Mouse (Mus musculus) lung, postnatal 0 days (tissue): ENCODE results near the gene Hist1h3a. TPM values are rescaled to one million over a fixed set of nuclear protein-coding genes. Genes with fewer than 3 reads are reported as not detected.
"Not testable (repeated sequence)": the region's sequence is repeated elsewhere in the genome, so short reads cannot be mapped to it uniquely, and the experiment has no call there.

ENCODE experiments used
- ATAC-seq: fragments of 200-750 bp; cut with Nextera tagmentation; 2 replicates; pipeline ENCODE4 v1.8.0; 2017; ENCODE audit warnings: moderate library complexity
- DNase-seq: peaks from one replicate; pipeline ENCODE4 v3.0.0-alpha.2; 2016; ENCODE audit warnings: low spot score
- H3K27ac ChIP-seq: fragments of 300-500 bp; sonication (generic); 2 replicates; pipeline ENCODE4 v1.5.1; 2014; ENCODE audit warnings: antibody characterized with exemption, mild to moderate bottlenecking, low read length, mixed read lengths
- H3K27me3 ChIP-seq: fragments of 300-500 bp; sonication (generic); replicated peaks from 2 replicates; pipeline ENCODE4 v1.6.1; 2014; ENCODE audit warnings: low read length, mixed read lengths; ENCODE audit not compliant: insufficient read depth
- H3K36me3 ChIP-seq: fragments of 300-500 bp; sonication (generic); 2 replicates; pipeline ENCODE4 v1.6.1; 2014; ENCODE audit warnings: low read length, mixed read lengths; ENCODE audit not compliant: insufficient read depth
- H3K4me1 ChIP-seq: fragments of 300-500 bp; sonication (generic); 2 replicates; pipeline ENCODE4 v1.6.1; 2014; ENCODE audit warnings: antibody characterized with exemption, low read depth, low read length, mixed read lengths; ENCODE audit not compliant: insufficient read depth
- H3K4me2 ChIP-seq: fragments of 300-500 bp; sonication (generic); replicated peaks from 2 replicates; pipeline ENCODE4 v1.6.1; 2014; ENCODE audit warnings: low read depth, mild to moderate bottlenecking, low read length, moderate library complexity, mixed read lengths
- H3K4me3 ChIP-seq: fragments of 300-500 bp; sonication (generic); 2 replicates; pipeline ENCODE4 v1.5.1; 2014; ENCODE audit warnings: low read depth, low read length
- H3K9ac ChIP-seq: fragments of 300-500 bp; sonication (generic); replicated peaks from 2 replicates; pipeline ENCODE4 v1.6.1; 2014; ENCODE audit warnings: low read depth, mild to moderate bottlenecking
- H3K9me3 ChIP-seq: fragments of 300-500 bp; sonication (generic); 2 replicates; pipeline ENCODE4 v1.6.1; 2016; ENCODE audit warnings: low read length, mixed read lengths
- CTCF ChIP-seq: IDR thresholded peaks from 2 replicates; pipeline ENCODE4 v1.5.1; 2016; ENCODE audit warnings: antibody characterized with exemption, mild to moderate bottlenecking
- EP300 ChIP-seq: IDR thresholded peaks from 2 replicates; pipeline ENCODE4 v1.6.1; 2016; ENCODE audit warnings: antibody characterized with exemption, mild to moderate bottlenecking, control low read depth
- WGBS: fragments of 180-500 bp; shearing (Covaris S2); extraction: QIAGEN DNeasy Blood & Tissue Kit; methylation state at CpG from one replicate; pipeline ENCODE4 v1.1.7; 2014; 5-methylcytosine and 5-hydroxymethylcytosine counted together
- polyA plus RNA-seq: library from polyadenylated mRNA; unstranded; fragments of >200 nt; fragmentation: Nextera tagmentation; extraction: Ambion mirVana; gene quantifications from 2 replicates; pipeline ENCODE4 v1.2.1, GENCODE M21; 2015

The Hist1h3a gene
- polyA plus RNA-seq, 1 experiment from 2014 or later: 1.7 TPM

DNA sequence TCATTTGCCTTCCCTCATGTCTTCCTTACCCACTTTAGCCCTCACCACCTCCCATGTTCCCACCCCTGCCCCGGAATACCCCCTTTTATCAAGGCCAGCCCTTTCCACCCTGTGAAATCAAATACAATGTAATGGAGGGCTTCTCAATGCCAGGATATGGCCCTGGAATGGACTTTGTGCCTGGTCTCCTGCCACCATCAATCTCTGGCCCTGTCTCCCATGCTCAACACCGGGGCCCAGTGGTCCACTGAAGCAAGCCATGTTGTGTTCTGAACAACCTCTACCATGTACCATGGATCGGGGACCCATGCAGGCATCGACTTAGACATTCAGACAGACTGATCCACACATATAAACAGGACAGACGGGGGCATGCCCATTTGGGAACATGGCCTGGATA, 32.5 kb downstream of the Hist1h3a start:
- TF ChIP-seq EP300: no peak
- no peak for TF ChIP-seq CTCF

GRCm38 (mm10) chr13:23729192-23729525, 33.0 kb downstream of the Hist1h3a start:
- Histone ChIP-seq H3K4me2 (no peak overlapping the region), H3K27me3 (no peaks in the 10 kb centered on the region), H3K4me1 (0 out of 2 replicates have a peak, but pooled peaks cover 3% of the 10 kb centered on the region), H3K4me3 (no peak overlapping the region), H3K36me3 (no peaks in the 10 kb centered on the region), H3K27ac (no peak overlapping the region), H3K9me3 (no peaks in the 10 kb centered on the region), H3K9ac (no peak overlapping the region)
- TF ChIP-seq CTCF (no peak), EP300 (no peak)
- WGBS: 89% methylated on average over 9 of the region's 9 CpGs
- DNase-seq (no peak), ATAC-seq (no peak)

More for the DNA sequence above, 32.5 kb downstream of the Hist1h3a start:
- H3K27ac ChIP-seq: no peak overlapping the region
- 0 out of 2 replicates have a peak, but pooled peaks cover 3% of the 10 kb centered on the region for H3K4me1 ChIP-seq
- DNase-seq: no peak
- ATAC-seq: no peak
- no peaks in the 10 kb centered on the region for H3K9me3 ChIP-seq
- no peak overlapping the region for H3K9ac ChIP-seq
- no peaks in the 10 kb centered on the region for H3K36me3 ChIP-seq
- no peak overlapping the region for H3K4me3 ChIP-seq
- no peaks in the 10 kb centered on the region for H3K27me3 ChIP-seq
- 87% methylated on average over 5 of the region's 5 CpGs for WGBS
- no peak overlapping the region for H3K4me2 ChIP-seq

GRCm38 (mm10) chr13:23728472-23729191, 33.6 kb downstream of the Hist1h3a start:
- Histone ChIP-seq H3K4me2 (no peak overlapping the region), H3K4me1 (0 out of 2 replicates have a peak, but pooled peaks cover 3% of the 10 kb centered on the region), H3K9me3 (no peaks in the 10 kb centered on the region), H3K4me3 (no peak overlapping the region), H3K36me3 (no peaks in the 10 kb centered on the region), H3K27ac (no peak overlapping the region), H3K9ac (no peak overlapping the region), H3K27me3 (no peaks in the 10 kb centered on the region)
- no peak for DNase-seq
- no peak for ATAC-seq
- WGBS: 83% methylated on average over 18 of the region's 18 CpGs
- no peak for TF ChIP-seq EP300
- no peak for TF ChIP-seq CTCF

- Histone ChIP-seq H3K27me3 (no peaks in the 10 kb centered on the region), H3K9ac (no peak overlapping the region), H3K9me3 (no peaks in the 10 kb centered on the region), H3K4me1 (no peaks in the 10 kb centered on the region), H3K4me3 (no peak overlapping the region), H3K27ac (no peak overlapping the region), H3K4me2 (no peak overlapping the region), H3K36me3 (no peaks in the 10 kb centered on the region)
- no peak for ATAC-seq
- no peak for TF ChIP-seq EP300
- TF ChIP-seq CTCF: no peak
- no CpG with 5 or more reads among the region's 1 CpGs for WGBS
- no peak for DNase-seq
These were observed 37.0 kb downstream of the Hist1h3a start for GRCm38 (mm10) chr13:23725213-23725612.

DNA sequence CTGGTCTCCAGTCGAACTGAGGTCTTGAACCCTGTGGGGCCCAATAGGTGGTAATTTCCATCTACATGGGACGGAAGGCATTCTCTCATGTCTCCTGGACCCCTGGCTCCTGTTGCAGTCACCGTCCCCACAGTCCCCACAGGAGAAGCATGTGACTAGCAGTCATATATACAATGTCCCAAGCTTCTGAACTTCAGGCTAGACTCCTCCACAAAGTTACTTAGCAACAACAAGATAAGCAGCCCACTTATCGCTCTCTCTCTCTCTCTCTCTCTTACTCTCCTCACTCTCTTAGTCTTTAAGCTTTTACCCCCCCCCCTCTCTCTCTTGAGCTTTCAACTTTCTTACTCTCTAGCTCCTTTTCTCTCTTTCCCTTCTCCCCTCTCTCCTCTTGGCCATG, 37.9 kb downstream of the Hist1h3a start:
- H3K9ac ChIP-seq: no peak overlapping the region
- WGBS: 54% methylated on average over 4 of the region's 4 CpGs
- no peak overlapping the region for H3K27ac ChIP-seq
- H3K36me3 ChIP-seq: no peaks in the 10 kb centered on the region
- H3K4me3 ChIP-seq: no peak overlapping the region
- ATAC-seq (peak; percentile 52), DNase-seq (no peak)
- no peaks in the 10 kb centered on the region for H3K4me1 ChIP-seq
- H3K27me3 ChIP-seq: no peaks in the 10 kb centered on the region
- TF ChIP-seq CTCF: no peak
- no peak for TF ChIP-seq EP300
- no peaks in the 10 kb centered on the region for H3K9me3 ChIP-seq
- no peak overlapping the region for H3K4me2 ChIP-seq

DNA sequence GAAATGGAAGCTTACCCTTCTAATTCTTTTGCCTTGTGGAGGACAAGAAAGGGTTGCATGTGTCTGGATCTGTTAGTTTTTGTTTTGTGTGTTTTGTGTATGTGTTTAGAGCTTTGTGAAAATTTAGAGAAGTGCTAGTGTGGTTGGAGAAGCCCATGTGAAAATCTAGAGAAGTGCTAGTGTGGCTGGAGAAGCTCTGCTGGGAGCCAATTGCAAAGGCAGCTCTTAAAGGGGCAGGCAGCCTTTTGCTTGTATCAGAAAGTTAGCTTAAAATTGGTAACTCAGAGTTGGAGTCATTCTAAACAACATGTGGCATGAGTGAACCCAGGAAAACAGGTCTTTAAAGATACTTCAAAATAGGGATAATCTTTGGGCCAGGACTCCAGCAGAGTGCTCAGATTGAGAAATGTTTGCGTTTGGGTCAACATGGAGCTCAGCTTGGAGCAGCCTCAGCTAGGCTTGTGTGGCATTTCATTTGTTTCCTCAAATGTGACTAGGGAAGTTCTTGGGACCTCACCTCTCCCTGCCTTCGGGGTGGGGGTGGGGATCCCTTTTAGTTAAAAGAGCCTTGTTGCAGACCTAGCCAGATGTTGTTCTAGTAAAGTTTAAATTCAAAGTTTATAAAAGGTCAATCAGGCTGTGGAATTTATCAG, 44.5 kb downstream of the Hist1h3a start:
- H3K4me2 ChIP-seq, H3K9me3 ChIP-seq, H3K9ac ChIP-seq, DNase-seq, H3K36me3 ChIP-seq, H3K27ac ChIP-seq, H3K27me3 ChIP-seq, H3K4me3 ChIP-seq, H3K4me1 ChIP-seq, ATAC-seq: not testable (repeated sequence)
- 18% methylated on average over 2 of the region's 2 CpGs for WGBS
